Mouse (Mus musculus): ENCODE measurements around the gene Ltbp3. TPM values are rescaled to one million over a fixed set of nuclear protein-coding genes. Genes with fewer than 3 reads are reported as not detected.

The Ltbp3 gene
- polyA plus RNA-seq, 1 experiment from 2014 or later, result 27.7 TPM

GRCm38 (mm10) chr19:5724549-5724941 lies 16.2 kb upstream of the Ltbp3 start:
- Histone ChIP-seq H3K4me3 (peak overlapping the region; percentile 80), H3K27ac (ENCODE audit: poor library complexity, severe bottlenecking) (peak overlapping the region; percentile 97), H3K4me1 (replicated peaks) (peaks cover 54% of the 10 kb centered on the region), H3K9ac (peak overlapping the region; percentile 90), H3K9me3 (replicated peaks) (no peaks in the 10 kb centered on the region), H3K4me2 (peak overlapping the region; percentile 89), H3K36me3 (peaks cover 48% of the 10 kb centered on the region), H3K27me3 (replicated peaks) (no peaks in the 10 kb centered on the region)
- 29% methylated on average over 7 of the region's 7 CpGs for WGBS
- peak; percentile 59 for ATAC-seq (ENCODE audit: insufficient number of reproducible peaks, low FRiP score)

DNA sequence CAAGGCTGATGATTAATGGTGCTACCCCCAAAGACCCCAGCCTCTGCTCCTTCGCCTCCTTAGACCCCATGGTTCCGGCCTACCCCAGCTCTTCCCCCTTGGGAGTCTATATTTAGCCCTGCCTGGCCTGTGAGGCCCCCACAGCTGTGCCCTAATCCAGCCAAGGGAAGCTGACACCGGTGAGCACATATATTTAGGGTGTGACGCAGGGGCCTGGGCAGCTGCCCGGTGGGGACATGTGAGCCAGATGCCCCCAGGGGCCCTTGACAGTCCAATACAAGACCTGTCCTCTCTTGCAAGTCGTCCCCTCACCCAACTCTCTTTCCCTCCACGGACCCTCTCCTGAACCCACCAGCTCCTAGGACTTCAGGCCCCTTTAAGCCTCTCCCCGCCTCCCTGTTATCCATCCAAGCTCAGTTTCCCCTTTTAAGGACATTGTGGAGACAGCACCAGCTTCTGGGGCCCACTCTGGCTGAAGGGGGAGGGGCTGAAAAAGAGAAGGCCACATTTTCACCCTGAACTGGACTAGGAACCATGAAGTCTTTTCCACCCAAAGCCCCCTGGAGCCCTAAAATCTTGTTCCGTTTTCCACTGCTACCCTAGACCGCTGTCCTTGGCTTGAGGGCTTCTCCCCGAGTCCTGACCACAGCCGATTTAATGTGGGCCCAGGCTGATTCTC lies 15.5 kb upstream of the Ltbp3 start:
- peak; percentile 51 for ATAC-seq (ENCODE audit: insufficient number of reproducible peaks, low FRiP score)
- H3K27ac ChIP-seq (ENCODE audit: poor library complexity, severe bottlenecking), result peak overlapping the region; percentile 97
- H3K4me3 ChIP-seq, result peak overlapping the region; percentile 80

DNA sequence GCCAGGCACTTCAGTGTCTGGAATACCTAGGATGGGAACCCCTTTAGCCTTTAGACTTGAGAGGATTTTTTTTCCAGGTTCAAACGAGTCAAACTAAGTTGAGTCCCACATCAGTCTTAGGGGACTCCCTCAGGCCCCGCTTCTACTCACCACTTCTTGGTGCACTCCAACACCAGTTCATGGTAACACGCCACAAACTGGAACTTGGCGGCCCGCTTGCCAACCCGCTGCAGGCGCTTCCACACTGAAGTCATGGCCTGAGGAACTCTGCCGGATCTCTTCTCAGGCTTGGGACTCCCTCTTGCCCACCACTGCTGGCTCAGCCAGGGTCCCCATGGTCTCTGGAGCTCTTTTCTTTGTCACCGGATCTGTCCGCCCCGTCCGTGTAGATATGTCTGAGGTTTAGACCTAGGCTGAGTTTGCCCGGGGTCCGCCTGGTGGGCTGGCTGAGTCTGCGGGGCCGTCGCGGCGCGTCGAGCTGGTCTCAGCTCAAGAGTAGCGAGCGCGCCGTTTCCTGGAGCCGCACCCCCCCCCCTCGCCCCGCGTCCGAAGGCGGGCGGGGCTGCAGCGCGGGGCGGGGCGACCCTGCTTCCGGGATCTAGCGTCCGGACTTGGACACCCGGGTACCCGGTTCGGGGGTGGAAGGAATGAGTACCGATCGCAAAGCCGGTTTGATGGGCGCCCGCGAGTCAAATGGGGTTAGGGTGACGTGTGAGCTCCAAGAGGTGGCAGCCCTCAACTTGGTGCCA lies 14.8 kb upstream of the Ltbp3 start, which contains the start of gene Ehbp1l1:
Gene Ehbp1l1, minus strand, starts transcription at position 551 of the 749 bp plus-strand sequence.
- H3K4me1 ChIP-seq (replicated peaks), result peaks cover 68% of the 10 kb centered on the region
- ATAC-seq (ENCODE audit: insufficient number of reproducible peaks, low FRiP score), result peak; percentile 58
- H3K27me3 ChIP-seq (replicated peaks), result no peaks in the 10 kb centered on the region
- H3K4me2 ChIP-seq, result peak within 1 kb of the TSS; percentile 89
- H3K4me3 ChIP-seq, result peak within 1 kb of the TSS; percentile 80
- H3K27ac ChIP-seq (ENCODE audit: poor library complexity, severe bottlenecking), result peak within 1 kb of the TSS; percentile 97
- H3K9me3 ChIP-seq (replicated peaks), result no peaks in the 10 kb centered on the region
- 3% methylated on average over 49 of the region's 49 CpGs for WGBS
- H3K36me3 ChIP-seq, result peaks cover 38% of the 10 kb centered on the region
- H3K9ac ChIP-seq, result peak within 1 kb of the TSS; percentile 90

More for the DNA sequence above, 15.5 kb upstream of the Ltbp3 start:
- H3K4me2 ChIP-seq, result peak overlapping the region; percentile 89
- H3K9ac ChIP-seq, result peak overlapping the region; percentile 90
- H3K4me1 ChIP-seq (replicated peaks), result peaks cover 60% of the 10 kb centered on the region
- H3K9me3 ChIP-seq (replicated peaks), result no peaks in the 10 kb centered on the region
- H3K27me3 ChIP-seq (replicated peaks), result no peaks in the 10 kb centered on the region
- WGBS, result 24% methylated on average over 12 of the region's 12 CpGs
- H3K36me3 ChIP-seq, result peaks cover 42% of the 10 kb centered on the region

GRCm38 (mm10) chr19:5726961-5727578 lies 13.6 kb upstream of the Ltbp3 start:
- H3K4me3 ChIP-seq, result peak overlapping the region; percentile 80
- no peak for ATAC-seq (ENCODE audit: insufficient number of reproducible peaks, low FRiP score)
- 59% methylated on average over 15 of the region's 15 CpGs for WGBS
- H3K27ac ChIP-seq (ENCODE audit: poor library complexity, severe bottlenecking), result peak overlapping the region; percentile 53
- peak overlapping the region; percentile 89 for H3K4me2 ChIP-seq
- no peaks in the 10 kb centered on the region for H3K9me3 ChIP-seq (replicated peaks)
- H3K27me3 ChIP-seq (replicated peaks), result no peaks in the 10 kb centered on the region
- peaks cover 26% of the 10 kb centered on the region for H3K36me3 ChIP-seq
- H3K4me1 ChIP-seq (replicated peaks), result peaks cover 75% of the 10 kb centered on the region
- peak overlapping the region; percentile 48 for H3K9ac ChIP-seq

DNA sequence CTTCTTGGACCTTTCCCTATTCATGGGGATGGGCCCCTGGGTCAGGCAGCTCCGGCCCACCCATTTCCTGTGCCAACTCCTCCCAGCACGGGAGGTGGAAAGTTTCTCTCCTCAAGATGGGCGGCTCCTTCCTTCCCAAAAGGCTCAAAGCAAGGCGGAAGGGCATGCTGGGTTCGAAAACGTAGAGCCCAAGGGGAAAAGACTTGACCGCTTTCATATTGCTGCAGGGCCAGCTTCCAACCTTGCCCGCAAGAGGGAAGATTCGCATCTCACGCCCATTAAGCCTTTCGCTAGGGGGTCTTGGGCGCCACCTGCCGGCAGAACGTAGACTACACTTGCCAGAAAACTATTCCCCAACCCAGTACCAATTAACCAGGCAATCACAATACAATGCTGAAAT lies 13.0 kb upstream of the Ltbp3 start:
- Histone ChIP-seq H3K9ac (peak overlapping the region; percentile 48), H3K4me3 (peak overlapping the region; percentile 80), H3K4me1 (replicated peaks) (peaks cover 75% of the 10 kb centered on the region), H3K27me3 (replicated peaks) (no peaks in the 10 kb centered on the region), H3K4me2 (peak overlapping the region; percentile 89), H3K9me3 (replicated peaks) (no peaks in the 10 kb centered on the region), H3K36me3 (peaks cover 20% of the 10 kb centered on the region), H3K27ac (ENCODE audit: poor library complexity, severe bottlenecking) (peak overlapping the region; percentile 53; the same call in 1 of the 2 replicates)
- ATAC-seq (ENCODE audit: insufficient number of reproducible peaks, low FRiP score), result no peak
- 2% methylated on average over 14 of the region's 14 CpGs for WGBS

DNA sequence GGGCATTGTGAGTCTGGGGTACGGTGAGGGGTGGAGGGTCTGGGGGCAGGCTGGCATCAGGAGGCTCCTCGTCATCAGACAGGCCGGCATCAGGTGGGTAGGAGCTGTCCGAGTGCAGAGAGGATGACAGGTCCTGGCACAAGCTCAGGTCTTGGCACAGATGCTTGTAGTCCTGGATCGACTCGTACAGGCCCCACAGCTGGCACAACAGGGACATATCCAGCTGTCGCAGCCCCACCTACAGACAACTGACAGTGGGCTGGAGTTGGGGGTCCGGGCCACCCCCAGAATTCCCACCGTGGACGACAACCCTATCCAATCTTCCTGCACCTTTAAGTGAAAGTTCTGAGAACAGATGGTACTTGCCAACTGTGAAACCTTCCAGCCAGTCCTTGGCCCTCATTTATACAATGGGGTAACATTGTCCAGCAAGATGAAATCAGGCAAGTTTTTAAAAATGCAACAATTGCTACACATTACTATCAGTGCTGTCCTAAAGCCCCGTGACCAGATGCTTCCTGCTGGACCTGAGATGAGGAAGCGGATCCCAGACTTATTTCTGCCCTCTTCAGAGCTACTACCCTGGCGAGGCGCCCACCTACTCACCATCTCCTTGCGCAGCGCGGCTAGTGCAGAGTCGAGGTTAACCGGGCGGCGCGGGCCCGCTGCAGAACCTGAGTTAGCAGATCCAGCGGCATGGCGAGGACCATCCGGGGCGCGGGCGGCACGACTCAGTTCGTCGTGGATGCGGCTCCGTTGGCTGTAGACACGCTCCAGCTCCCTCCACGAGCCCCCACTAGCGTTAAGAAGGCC lies 11.9 kb upstream of the Ltbp3 start:
- peak overlapping the region; percentile 81 for H3K27ac ChIP-seq (ENCODE audit: poor library complexity, severe bottlenecking)
- H3K4me2 ChIP-seq, result peak overlapping the region; percentile 89
- H3K36me3 ChIP-seq, result peaks cover 9% of the 10 kb centered on the region
- 9% methylated on average over 37 of the region's 37 CpGs for WGBS
- peaks cover 64% of the 10 kb centered on the region for H3K4me1 ChIP-seq (replicated peaks)
- H3K4me3 ChIP-seq, result peak overlapping the region; percentile 80
- no peak for ATAC-seq (ENCODE audit: insufficient number of reproducible peaks, low FRiP score)
- H3K27me3 ChIP-seq (replicated peaks), result no peaks in the 10 kb centered on the region
- H3K9me3 ChIP-seq (replicated peaks), result no peaks in the 10 kb centered on the region
- peak overlapping the region; percentile 89 for H3K9ac ChIP-seq

GRCm38 (mm10) chr19:5729444-5729815 lies 11.3 kb upstream of the Ltbp3 start, which contains the start of gene Fam89b:
TSS of gene Fam89b (minus strand) at chr19:5729653.
- Histone ChIP-seq H3K4me1 (replicated peaks) (peaks cover 58% of the 10 kb centered on the region), H3K27ac (ENCODE audit: poor library complexity, severe bottlenecking) (peak within 1 kb of the TSS; percentile 81), H3K4me2 (peak within 1 kb of the TSS; percentile 98), H3K9ac (peak within 1 kb of the TSS; percentile 89), H3K27me3 (replicated peaks) (peaks cover 4% of the 10 kb centered on the region; the same call in 1 of the 2 replicates), H3K4me3 (peak within 1 kb of the TSS; percentile 85), H3K36me3 (peaks cover 4% of the 10 kb centered on the region; the same call in 1 of the 2 replicates), H3K9me3 (replicated peaks) (no peaks in the 10 kb centered on the region)
- peak; percentile 76 for ATAC-seq (ENCODE audit: insufficient number of reproducible peaks, low FRiP score)
- WGBS, result under 1% methylated on average over 37 of the region's 37 CpGs

- Histone ChIP-seq H3K36me3 (peaks cover 4% of the 10 kb centered on the region; the same call in 1 of the 2 replicates), H3K9me3 (replicated peaks) (no peaks in the 10 kb centered on the region), H3K9ac (peak overlapping the region; percentile 88), H3K27me3 (replicated peaks) (peaks cover 7% of the 10 kb centered on the region; the same call in 1 of the 2 replicates), H3K4me3 (peak overlapping the region; percentile 85), H3K4me1 (replicated peaks) (peaks cover 47% of the 10 kb centered on the region), H3K4me2 (peak overlapping the region; percentile 98), H3K27ac (ENCODE audit: poor library complexity, severe bottlenecking) (no peak overlapping the region)
- 72% methylated on average over 29 of the region's 29 CpGs for WGBS
- ATAC-seq (ENCODE audit: insufficient number of reproducible peaks, low FRiP score), result no peak
These were observed 10.2 kb upstream of the Ltbp3 start for GRCm38 (mm10) chr19:5730314-5731186.

- whole genome bisulfite sequencing, result under 1% methylated on average over 47 of the region's 47 CpGs
- H3K27ac ChIP-seq (ENCODE audit: poor library complexity, severe bottlenecking), result 0 out of 2 replicates have a peak overlapping the region, but pooled peaks have one; percentile 42
- peak overlapping the region; percentile 85 for H3K4me3 ChIP-seq
- peak; percentile 80 for ATAC-seq (ENCODE audit: insufficient number of reproducible peaks, low FRiP score)
- H3K4me1 ChIP-seq (replicated peaks), result peaks cover 45% of the 10 kb centered on the region
- peak overlapping the region; percentile 98 for H3K4me2 ChIP-seq
- no peaks in the 10 kb centered on the region for H3K9me3 ChIP-seq (replicated peaks)
- H3K9ac ChIP-seq, result peak overlapping the region; percentile 88
- peaks cover 4% of the 10 kb centered on the region; the same call in 1 of the 2 replicates for H3K36me3 ChIP-seq
- peaks cover 14% of the 10 kb centered on the region for H3K27me3 ChIP-seq (replicated peaks)
These were observed 9.3 kb upstream of the Ltbp3 start for GRCm38 (mm10) chr19:5731264-5731978.

Data from heart, embryonic 12.5 days (tissue).